Mouse (Mus musculus): ENCODE measurements around the gene Slc8a2.

- TF ChIP-seq CTCF (IDR thresholded peaks at IDR 0.05; ENCODE audit: borderline replicate concordance, control insufficient read depth, extremely low read depth, insufficient read depth, low read length, poor library complexity) (no peak), POLR2A (IDR thresholded peaks at IDR 0.05; ENCODE audit: control insufficient read depth, extremely low read depth, insufficient read depth, low read length, poor library complexity) (no peak)
These were observed 49.7 kb upstream of the Slc8a2 start for GRCm38 (mm10) chr7:16079947-16080346.

All from thymus, adult 2 months (tissue).